Mouse (Mus musculus) adrenal gland, adult (tissue): ENCODE measurements at regions not wholly inside any gene's neighbourhood (a gene's known extent, or its start where the extent isn't known, plus 50 kb on each side); places are given as distances from the start of the nearest gene placed in this dataset.
"Not testable (repeated sequence)": the region's sequence is repeated elsewhere in the genome, so short reads cannot be mapped to it uniquely, and the experiment has no call there.

Source experiments
- DNase-seq, 2 experiments: peaks; one replicate each; pipeline ENCODE4 v3.0.0; 2022 to 2023; ENCODE audit warnings: low spot score in 1 of 2; ENCODE audit not compliant: inconsistent age in 2 of 2

- no peak for DNase-seq
These were observed 116.7 kb upstream of the Rhobtb1 start for GRCm38 (mm10) chr10:69034390-69035120.

- DNase-seq, result not testable (repeated sequence)
These were observed 115.7 kb upstream of the Rhobtb1 start for GRCm38 (mm10) chr10:69035536-69035935.

GRCm38 (mm10) chr10:69036096-69036495, 115.1 kb upstream of the Rhobtb1 start:
- DNase-seq, result no peak

GRCm38 (mm10) chr10:69044171-69044651, 107.0 kb upstream of the Rhobtb1 start:
- DNase-seq, result no peak

GRCm38 (mm10) chr10:69045275-69045674, 106.0 kb upstream of the Rhobtb1 start:
- no peak for DNase-seq

GRCm38 (mm10) chr10:69046008-69046555, 105.2 kb upstream of the Rhobtb1 start:
- peak; percentile 3 to 48 for DNase-seq

- DNase-seq, result no peak
These were observed 73.2 kb upstream of the Rhobtb1 start for GRCm38 (mm10) chr10:69078008-69078407.

GRCm38 (mm10) chr10:69086184-69086583, 65.0 kb upstream of the Rhobtb1 start:
- no peak for DNase-seq

- no peak for DNase-seq
These were observed 59.4 kb upstream of the Rhobtb1 start for GRCm38 (mm10) chr10:69091872-69092271.

GRCm38 (mm10) chr10:69100021-69100420, 51.2 kb upstream of the Rhobtb1 start:
- no peak for DNase-seq

GRCm38 (mm10) chr10:69100742-69101141, 50.5 kb upstream of the Rhobtb1 start:
- DNase-seq, result not testable (repeated sequence)
